Mouse (Mus musculus) limb, embryonic 11.5 days (tissue): Measurements from ENCODE around the gene Snrpg. TPM values are rescaled to one million over a fixed set of nuclear protein-coding genes. Genes with fewer than 3 reads are reported as not detected.

Source experiments
- ATAC-seq: fragments of 200-750 bp; cut with Nextera tagmentation; 2 replicates; pipeline ENCODE4 v1.8.0; 2017; ENCODE audit warnings: low read depth; ENCODE audit not compliant: insufficient number of reproducible peaks, low FRiP score, low TSS enrichment
- DNase-seq: peaks from one replicate; pipeline ENCODE4 v3.0.0-alpha.2; 2015; ENCODE audit warnings: low spot score
- H3K27ac ChIP-seq: fragments of 300-500 bp; sonication (generic); replicated peaks from 2 replicates; pipeline ENCODE4 v1.5.1; 2014; ENCODE audit warnings: low read depth, mild to moderate bottlenecking, low read length
- H3K27me3 ChIP-seq: fragments of 300-500 bp; sonication (generic); 2 replicates; pipeline ENCODE4 v1.6.1; 2014; ENCODE audit warnings: mild to moderate bottlenecking, low read length, mixed read lengths; ENCODE audit not compliant: control insufficient read depth, insufficient read depth
- H3K36me3 ChIP-seq: fragments of 300-500 bp; sonication (generic); 2 replicates; pipeline ENCODE4 v1.6.1; 2014; ENCODE audit warnings: mild to moderate bottlenecking, low read length, moderate library complexity, mixed read lengths; ENCODE audit not compliant: control insufficient read depth, insufficient read depth
- H3K4me1 ChIP-seq: fragments of 300-500 bp; sonication (generic); 2 replicates; pipeline ENCODE4 v1.6.1; 2014; ENCODE audit warnings: low read length, mixed read lengths; ENCODE audit not compliant: control insufficient read depth, insufficient read depth
- H3K4me2 ChIP-seq: fragments of 300-500 bp; sonication (generic); 2 replicates; pipeline ENCODE4 v1.6.1; 2014; ENCODE audit warnings: low read depth, mild to moderate bottlenecking, moderate library complexity; ENCODE audit not compliant: severe bottlenecking
- H3K4me3 ChIP-seq: fragments of 300-500 bp; sonication (generic); 2 replicates; pipeline ENCODE4 v1.5.1; 2014; ENCODE audit warnings: low read depth, low read length
- H3K9ac ChIP-seq: fragments of 300-500 bp; sonication (generic); 2 replicates; pipeline ENCODE4 v1.6.1; 2014; ENCODE audit warnings: mild to moderate bottlenecking, low read length
- H3K9me3 ChIP-seq: fragments of 300-500 bp; sonication (generic); 2 replicates; pipeline ENCODE4 v1.6.1; 2016; ENCODE audit warnings: low read length; ENCODE audit not compliant: control insufficient read depth
- WGBS: fragments of 180-500 bp; shearing (Covaris S2); extraction: QIAGEN DNeasy Blood & Tissue Kit; methylation state at CpG from one replicate; pipeline ENCODE4 v1.1.7; 2014; 5-methylcytosine and 5-hydroxymethylcytosine counted together
- polyA plus RNA-seq: library from polyadenylated mRNA; unstranded; fragments of >200 nt; fragmentation: Nextera tagmentation; extraction: Ambion mirVana; gene quantifications from 2 replicates; pipeline ENCODE4 v1.2.1, GENCODE M21; 2014

Snrpg gene
- polyA plus RNA-seq, 1 experiment from 2014 or later = 903 TPM

DNA sequence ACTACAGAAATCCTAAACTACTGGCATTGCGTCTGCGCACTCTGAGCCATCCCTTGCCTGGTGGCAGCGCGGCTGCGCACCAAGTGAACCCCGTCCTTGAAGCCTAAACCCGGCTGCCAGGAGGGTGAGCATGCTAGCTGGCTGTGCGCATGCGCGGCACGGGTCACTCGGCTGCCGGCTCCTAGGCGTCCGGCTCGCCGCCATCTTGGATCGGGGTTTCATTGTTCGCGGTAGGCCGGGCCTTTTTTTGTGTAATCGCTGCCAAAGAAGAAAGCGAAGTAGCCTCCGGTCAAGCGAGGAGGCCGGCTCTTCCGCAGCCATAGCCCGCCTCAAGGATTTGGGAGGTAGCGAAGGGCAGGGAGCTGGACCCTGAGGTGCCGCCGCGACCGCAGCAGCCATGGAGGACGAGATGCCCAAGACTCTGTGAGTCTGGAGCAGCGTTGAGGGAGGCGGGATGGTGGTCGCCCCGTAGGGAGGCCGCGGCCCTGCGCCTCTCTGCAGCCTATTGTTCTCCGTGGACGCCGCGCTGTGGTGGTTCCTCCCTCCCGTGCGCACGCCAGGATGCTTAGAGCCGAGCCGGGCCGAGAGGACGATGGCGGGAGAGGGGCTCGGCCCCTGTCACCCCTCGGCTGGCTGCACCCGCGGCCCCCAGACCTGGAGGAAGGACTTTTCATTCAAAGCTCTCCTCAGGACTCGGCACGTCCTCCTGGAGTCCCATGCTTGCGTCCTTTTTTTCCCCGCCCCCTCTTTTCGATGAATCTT, 33.2 kb downstream of the Snrpg start, which contains the start of gene Tia1:
Gene Tia1, plus strand, starts transcription at position 120 of the 762 bp plus-strand sequence.
- no peaks in the 10 kb centered on the region for H3K27me3 ChIP-seq
- no peaks in the 10 kb centered on the region for H3K9me3 ChIP-seq
- peak within 1 kb of the TSS; percentile 54 for H3K4me2 ChIP-seq
- H3K27ac ChIP-seq = peak within 1 kb of the TSS; percentile 94
- DNase-seq = peak; percentile 98
- ATAC-seq = peak; percentile 94
- WGBS = under 1% methylated on average over 57 of the region's 62 CpGs
- peak within 1 kb of the TSS; percentile 54 for H3K4me3 ChIP-seq
- peak within 1 kb of the TSS; percentile 88 for H3K9ac ChIP-seq
- 0 out of 2 replicates have a peak, but pooled peaks cover 2% of the 10 kb centered on the region for H3K4me1 ChIP-seq
- peaks cover 3% of the 10 kb centered on the region for H3K36me3 ChIP-seq

DNA sequence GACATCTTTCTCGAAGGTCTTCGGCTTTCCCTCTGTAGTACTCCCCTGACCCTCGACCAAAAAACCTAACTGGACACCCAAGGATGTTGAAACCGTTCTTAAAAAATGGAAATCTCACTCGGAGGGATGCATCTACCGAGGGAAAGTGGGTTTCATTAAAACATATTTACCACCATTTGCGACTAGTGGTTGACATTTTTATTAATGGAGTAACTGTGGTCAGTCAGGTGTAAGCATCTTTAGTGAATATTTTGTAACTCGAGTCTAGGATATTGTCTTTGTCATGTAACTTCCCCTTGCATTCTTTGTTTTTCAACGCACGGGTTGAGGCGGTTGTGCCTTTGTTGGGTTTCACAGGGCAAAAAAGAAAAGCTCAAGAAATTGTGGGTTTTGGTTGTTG, 33.9 kb downstream of the Snrpg start:
- H3K4me3 ChIP-seq = peak overlapping the region; percentile 54
- peak overlapping the region; percentile 54 for H3K4me2 ChIP-seq
- 0 out of 2 replicates have a peak, but pooled peaks cover 2% of the 10 kb centered on the region for H3K4me1 ChIP-seq
- WGBS = under 1% methylated on average over 11 of the region's 11 CpGs
- peak overlapping the region; percentile 88 for H3K9ac ChIP-seq
- DNase-seq (peak; percentile 34), ATAC-seq (no peak)
- H3K36me3 ChIP-seq = peaks cover 3% of the 10 kb centered on the region
- no peaks in the 10 kb centered on the region for H3K9me3 ChIP-seq
- H3K27me3 ChIP-seq = no peaks in the 10 kb centered on the region
- H3K27ac ChIP-seq = peak overlapping the region; percentile 94

DNA sequence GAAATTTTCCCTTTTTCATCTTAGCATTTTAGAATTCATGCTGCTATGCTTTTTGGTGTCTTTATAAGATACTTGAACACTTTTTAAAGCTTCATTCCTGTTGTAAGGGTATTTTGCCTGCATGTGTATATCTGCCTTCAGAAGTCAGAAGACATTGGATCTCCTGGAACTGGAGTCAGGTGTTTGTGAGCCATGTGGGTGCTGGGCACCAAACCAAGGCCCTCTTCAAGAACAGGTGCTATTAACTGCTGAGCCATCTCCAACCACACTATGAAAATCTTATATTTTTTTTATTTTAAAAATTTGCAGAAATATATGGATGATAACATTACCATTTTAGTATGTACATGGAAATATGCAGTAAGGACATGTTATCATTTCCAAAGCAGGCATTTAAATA, 35.2 kb downstream of the Snrpg start:
- H3K27ac ChIP-seq = no peak overlapping the region

DNA sequence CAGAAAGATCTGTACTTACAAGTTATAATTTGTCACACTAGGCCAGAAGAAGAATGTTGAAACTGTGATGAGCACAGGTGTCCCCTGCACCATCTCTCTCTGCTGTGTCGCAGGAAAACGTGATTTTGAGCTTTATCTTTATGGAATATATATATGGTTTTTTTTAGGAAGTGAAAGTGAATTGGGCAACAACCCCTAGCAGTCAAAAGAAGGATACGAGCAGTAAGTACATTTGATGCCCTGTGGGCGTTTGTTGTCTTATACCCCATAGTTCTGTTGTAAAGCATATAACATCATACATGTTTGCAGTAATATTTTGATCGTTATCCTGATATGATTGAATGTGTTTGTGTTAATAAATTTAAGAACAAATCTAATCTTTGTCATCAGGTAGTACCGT, 47.6 kb downstream of the Snrpg start:
- Histone ChIP-seq H3K4me2 (no peak overlapping the region), H3K9ac (no peak overlapping the region), H3K36me3 (peaks cover 20% of the 10 kb centered on the region; the same call in 1 of the 2 replicates), H3K4me1 (no peaks in the 10 kb centered on the region), H3K27me3 (no peaks in the 10 kb centered on the region), H3K27ac (no peak overlapping the region), H3K9me3 (no peaks in the 10 kb centered on the region), H3K4me3 (no peak overlapping the region)
- DNase-seq (no peak), ATAC-seq (no peak)
- WGBS = 93% methylated on average over 6 of the region's 6 CpGs

More for the DNA sequence above, 35.2 kb downstream of the Snrpg start:
- peak overlapping the region; percentile 15; the same call in 1 of the 2 replicates for H3K4me3 ChIP-seq
- H3K4me2 ChIP-seq = peak overlapping the region; percentile 24; the same call in 1 of the 2 replicates
- no peak overlapping the region for H3K9ac ChIP-seq
- no peaks in the 10 kb centered on the region for H3K27me3 ChIP-seq
- H3K9me3 ChIP-seq = no peaks in the 10 kb centered on the region
- no peak for DNase-seq
- peaks cover 3% of the 10 kb centered on the region for H3K36me3 ChIP-seq
- H3K4me1 ChIP-seq = 0 out of 2 replicates have a peak, but pooled peaks cover 2% of the 10 kb centered on the region
- no peak for ATAC-seq

DNA sequence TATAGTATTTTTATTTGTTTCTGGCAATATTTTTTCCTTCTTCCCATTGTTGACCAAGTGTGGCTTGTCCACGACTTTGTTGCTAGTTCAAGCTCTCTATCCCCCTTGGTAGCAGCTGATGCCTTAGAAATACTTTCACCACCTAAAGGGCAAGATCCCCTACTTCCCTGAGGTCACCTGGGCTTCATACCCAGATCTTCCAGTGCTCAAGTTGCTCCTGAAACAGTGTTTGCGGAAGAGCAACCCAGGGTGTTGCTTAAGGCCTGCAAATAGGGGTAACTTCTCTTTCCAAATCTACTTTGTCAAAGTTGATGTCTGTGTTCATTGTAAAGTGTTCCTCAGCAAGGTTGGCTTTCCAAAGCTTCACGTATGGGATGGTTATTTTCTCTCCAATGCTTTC, 48.1 kb downstream of the Snrpg start:
- H3K36me3 ChIP-seq = peaks cover 20% of the 10 kb centered on the region; the same call in 1 of the 2 replicates
- H3K9ac ChIP-seq = no peak overlapping the region
- WGBS = 90% methylated on average over 3 of the region's 3 CpGs
- H3K9me3 ChIP-seq = no peaks in the 10 kb centered on the region
- no peaks in the 10 kb centered on the region for H3K27me3 ChIP-seq
- no peak overlapping the region for H3K4me2 ChIP-seq
- DNase-seq (no peak), ATAC-seq (no peak)
- no peak overlapping the region for H3K4me3 ChIP-seq
- no peak overlapping the region for H3K27ac ChIP-seq
- no peaks in the 10 kb centered on the region for H3K4me1 ChIP-seq

DNA sequence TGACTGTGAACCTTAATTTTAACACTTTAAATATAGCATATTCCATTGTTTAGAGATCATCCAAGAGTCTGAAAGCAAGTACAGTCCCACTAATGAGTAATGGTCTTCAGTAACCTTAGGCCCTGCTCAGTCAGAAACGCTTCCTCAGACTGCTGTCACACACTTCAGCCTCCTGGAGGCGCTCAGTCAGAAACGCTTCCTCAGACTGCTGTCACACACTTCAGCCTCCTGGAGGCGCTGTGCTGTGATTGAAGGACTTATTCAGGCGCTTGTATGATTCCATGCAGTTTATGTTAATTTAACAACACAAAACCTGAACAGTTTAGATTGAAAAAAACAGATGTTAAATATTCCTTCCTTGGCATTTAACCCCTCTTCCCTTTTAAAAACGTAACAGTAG, 49.4 kb downstream of the Snrpg start:
- WGBS = 79% methylated on average over 6 of the region's 6 CpGs
- no peaks in the 10 kb centered on the region for H3K4me1 ChIP-seq
- no peak overlapping the region for H3K9ac ChIP-seq
- ATAC-seq = no peak
- no peak for DNase-seq
- H3K36me3 ChIP-seq = peaks cover 25% of the 10 kb centered on the region; the same call in 1 of the 2 replicates
- H3K9me3 ChIP-seq = no peaks in the 10 kb centered on the region
- no peak overlapping the region for H3K27ac ChIP-seq
- H3K4me2 ChIP-seq = no peak overlapping the region
- no peaks in the 10 kb centered on the region for H3K27me3 ChIP-seq
- no peak overlapping the region for H3K4me3 ChIP-seq

DNA sequence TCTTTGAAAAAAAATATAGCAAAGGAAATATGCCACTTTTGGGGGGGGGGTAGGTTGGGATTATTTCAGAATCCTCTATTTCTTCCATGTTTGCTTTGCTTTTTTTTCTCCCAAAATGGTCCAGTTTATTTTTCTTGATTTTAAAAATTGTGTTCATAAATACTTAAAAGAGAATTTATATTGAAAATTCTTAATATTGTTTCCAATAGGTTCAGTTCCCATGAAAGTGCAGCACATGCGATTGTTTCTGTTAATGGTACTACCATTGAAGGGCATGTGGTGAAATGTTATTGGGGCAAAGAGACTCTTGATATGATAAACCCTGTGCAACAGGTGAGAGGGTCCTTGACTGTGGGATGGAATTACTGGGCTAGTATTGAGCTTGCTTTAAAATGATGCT, 55.3 kb downstream of the Snrpg start, which contains the start of gene Gm44790:
Gene Gm44790, plus strand, starts transcription at position 301 of the 400 bp plus-strand sequence.
- ATAC-seq = no peak
- H3K27me3 ChIP-seq = no peaks in the 10 kb centered on the region
- H3K9me3 ChIP-seq = no peaks in the 10 kb centered on the region
- no peak within 1 kb of the TSS for H3K4me2 ChIP-seq
- H3K4me3 ChIP-seq = no peak within 1 kb of the TSS
- no peaks in the 10 kb centered on the region for H3K4me1 ChIP-seq
- no peak within 1 kb of the TSS for H3K9ac ChIP-seq
- no peak for DNase-seq
- WGBS = 94% methylated on average over 1 of the region's 1 CpGs
- H3K36me3 ChIP-seq = peaks cover 22% of the 10 kb centered on the region
- no peak within 1 kb of the TSS for H3K27ac ChIP-seq
